12 mouse cellular contexts compared by ENCODE assay signal in the genomic region with DNA sequence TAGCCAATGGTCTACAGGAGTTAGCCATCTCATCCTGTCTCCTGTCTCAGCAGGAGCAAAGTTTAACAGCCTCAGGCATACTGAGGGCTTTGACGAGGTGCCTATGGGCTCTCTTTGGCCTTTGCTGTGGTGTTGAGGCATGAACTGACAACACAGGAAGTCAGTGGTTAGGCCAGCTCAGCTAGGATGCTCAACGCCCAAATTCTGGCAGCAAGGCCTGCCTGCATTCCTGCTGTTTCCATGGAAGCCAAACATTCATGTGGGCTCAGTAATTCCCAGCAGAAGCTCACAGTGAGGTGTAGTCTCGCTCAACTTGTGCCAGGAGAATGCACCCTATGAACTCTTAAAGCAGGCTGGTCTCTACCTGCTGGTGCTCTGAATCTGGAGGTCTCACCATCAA. TPM values are rescaled to one million over a fixed set of nuclear protein-coding genes. Genes with fewer than 3 reads are reported as not detected.
DNase-seq lines count a peak whose midpoint lies in the region; ATAC-seq lines count a peak whose summit lies in the region.
"Had no signal": no experiment of that assay in that cellular context is flagged by ENCODE, and none has a peak within 500 bp of the region (broad histone marks: within the 10 kb centered on the region; RNA-seq: fewer than 3 reads in every experiment).

No protein-coding gene starts in this region.

- no peaks in the 10 kb centered on the region for H3K4me1 ChIP-seq in hindbrain, embryonic 16.5 days (ENCODE audit: control insufficient read depth, insufficient read depth, low read depth, low read length)
- no peaks in the 10 kb centered on the region for H3K4me1 ChIP-seq in hindbrain, embryonic 14.5 days (replicated peaks; ENCODE audit: control insufficient read depth, insufficient read depth, low read length)
- H3K4me1 ChIP-seq: stomach, embryonic 15.5 days had no signal

- WGBS in hindbrain, embryonic 16.5 days: 30% methylated on average over 3 of the region's 3 CpGs
- 33% methylated on average over 3 of the region's 3 CpGs for WGBS in hindbrain, embryonic 14.5 days

- no peaks in the 10 kb centered on the region for H3K9me3 ChIP-seq in hindbrain, embryonic 16.5 days (ENCODE audit: control insufficient read depth, low read length)
- H3K9me3 ChIP-seq in hindbrain, embryonic 14.5 days (ENCODE audit: control insufficient read depth, low read length): no peaks in the 10 kb centered on the region
- H3K9me3 ChIP-seq: stomach, embryonic 15.5 days had no signal

- H3K4me3 ChIP-seq in hindbrain, embryonic 16.5 days (ENCODE audit: low read length): no peak overlapping the region
- no peak overlapping the region for H3K4me3 ChIP-seq in hindbrain, embryonic 14.5 days (replicated peaks; ENCODE audit: low read length)
- H3K4me3 ChIP-seq: forebrain, embryonic 13.5 days; hindbrain, embryonic 13.5 days; stomach, embryonic 15.5 days had no signal

- no peak overlapping the region for H3K4me2 ChIP-seq in hindbrain, embryonic 16.5 days (ENCODE audit: low read length)
- no peak overlapping the region for H3K4me2 ChIP-seq in hindbrain, embryonic 14.5 days (replicated peaks)
- H3K4me2 ChIP-seq: forebrain, embryonic 13.5 days; hindbrain, embryonic 13.5 days; stomach, embryonic 15.5 days had no signal

- no peak overlapping the region for H3K27ac ChIP-seq in hindbrain, embryonic 16.5 days (ENCODE audit: low read depth, low read length)
- H3K27ac ChIP-seq in hindbrain, embryonic 14.5 days: no peak overlapping the region
- H3K27ac ChIP-seq: forebrain, embryonic 13.5 days; hindbrain, embryonic 13.5 days; stomach, embryonic 15.5 days had no signal

- H3K27me3 ChIP-seq in hindbrain, embryonic 16.5 days (replicated peaks; ENCODE audit: control insufficient read depth, insufficient read depth, low read length): no peaks in the 10 kb centered on the region
- no peaks in the 10 kb centered on the region for H3K27me3 ChIP-seq in hindbrain, embryonic 14.5 days (ENCODE audit: control insufficient read depth, insufficient read depth, low read length)
- H3K27me3 ChIP-seq: forebrain, embryonic 13.5 days; hindbrain, embryonic 13.5 days; stomach, embryonic 15.5 days had no signal

- H3K36me3 ChIP-seq in hindbrain, embryonic 16.5 days (ENCODE audit: control insufficient read depth, insufficient read depth, low read length): no peaks in the 10 kb centered on the region
- H3K36me3 ChIP-seq in hindbrain, embryonic 14.5 days (replicated peaks; ENCODE audit: control insufficient read depth, insufficient read depth): no peaks in the 10 kb centered on the region
- H3K36me3 ChIP-seq: hindbrain, embryonic 13.5 days; stomach, embryonic 15.5 days had no signal

- ATAC-seq in CD4-positive, CD25-positive, alpha-beta regulatory T cell, adult 4 months: no peak
- 0 out of 2 replicates have a peak, but pooled peaks have one; percentile 27 for ATAC-seq in hindbrain, embryonic 16.5 days
- ATAC-seq in hindbrain, embryonic 14.5 days (ENCODE audit: low FRiP score): no peak
- ATAC-seq: forebrain, embryonic 13.5 days had no signal

- peak; percentile 1 for DNase-seq in CD4-positive, CD25-positive, alpha-beta regulatory T cell, adult 2 months (ENCODE audit: low read depth, low spot score)
- DNase-seq in hindbrain, embryonic 14.5 days (ENCODE audit: low spot score): no peak
- DNase-seq in right cerebral cortex, adult 18-20 months: peak; percentile 46
- DNase-seq in right cerebral cortex, postnatal 36 days (ENCODE audit: low spot score in 2 of 2): no peak
- peak; percentile 48 for DNase-seq in right cerebral cortex, postnatal 25 days
- DNase-seq in B cell, adult 2 months: no peak
- DNase-seq: cerebellum, adult 2 months had no signal

- H3K9ac ChIP-seq in hindbrain, embryonic 16.5 days (ENCODE audit: low read depth, low read length): no peak overlapping the region
- H3K9ac ChIP-seq in hindbrain, embryonic 14.5 days: no peak overlapping the region
- H3K9ac ChIP-seq: forebrain, embryonic 13.5 days; hindbrain, embryonic 13.5 days; stomach, embryonic 15.5 days had no signal

RNA-seq across cellular contexts. Expression of a gene that starts 43.1 kb away (rescaled TPM):
- 10 to 100 TPM; 28.5 to 29.6 TPM for polyA plus RNA-seq in CD4-positive, CD25-positive, alpha-beta regulatory T cell, adult 4 months (2017; shearing (Covaris generic))
- polyA plus RNA-seq in hindbrain, embryonic 16.5 days (2015; fragmentation: Nextera tagmentation; extraction: Ambion mirVana): 29.5 and 31.0 TPM in 2 replicates
- 30.8 and 32.1 TPM in 2 replicates for polyA plus RNA-seq in hindbrain, embryonic 14.5 days (2014; fragmentation: Nextera tagmentation; extraction: Ambion mirVana)

RNA-seq across cellular contexts. Expression of a gene that starts 43.4 kb away (rescaled TPM):
- polyA plus RNA-seq in CD4-positive, CD25-positive, alpha-beta regulatory T cell, adult 4 months (2017; shearing (Covaris generic)): 1 to 10 TPM; 2.4 to 2.8 TPM
- 1.6 and 1.8 TPM in 2 replicates for polyA plus RNA-seq in hindbrain, embryonic 16.5 days (2015; fragmentation: Nextera tagmentation; extraction: Ambion mirVana)
- polyA plus RNA-seq in hindbrain, embryonic 14.5 days (2014; fragmentation: Nextera tagmentation; extraction: Ambion mirVana): 2.3 and 2.5 TPM in 2 replicates

Comparison
In these comparisons a context has a peak if more than half of its experiments do, and no peak if none do; other contexts are left out.
1. DNase-seq: peak in CD4-positive, CD25-positive, alpha-beta regulatory T cell, adult 2 months (single experiment), right cerebral cortex, adult 18-20 months (single experiment) and right cerebral cortex, postnatal 25 days (single experiment); none in hindbrain, embryonic 14.5 days (single experiment), right cerebral cortex, postnatal 36 days (0 of 2) and B cell, adult 2 months (0 of 2).